Mouse (Mus musculus) limb, embryonic 15.5 days (tissue): ENCODE data around the gene Cracr2a. TPM values are rescaled to one million over a fixed set of nuclear protein-coding genes. Genes with fewer than 3 reads are reported as not detected.
"Not testable (repeated sequence)": the region's sequence is repeated elsewhere in the genome, so short reads cannot be mapped to it uniquely, and the experiment has no call there.

Source experiments
- ATAC-seq: fragments of 200-750 bp; cut with Nextera tagmentation; 2 replicates; pipeline ENCODE4 v1.8.0; 2017; ENCODE audit warnings: low read depth, moderate TSS enrichment; ENCODE audit not compliant: insufficient number of reproducible peaks, low FRiP score, low TSS enrichment
- H3K27ac ChIP-seq: fragments of 300-500 bp; sonication (generic); 2 replicates; pipeline ENCODE4 v1.5.1; 2015; ENCODE audit warnings: moderate library complexity, mild to moderate bottlenecking, inconsistent platforms
- H3K27me3 ChIP-seq: fragments of 300-500 bp; sonication (generic); 2 replicates; pipeline ENCODE4 v1.6.1; 2015; ENCODE audit warnings: inconsistent platforms
- H3K36me3 ChIP-seq: fragments of 300-500 bp; sonication (generic); 2 replicates; pipeline ENCODE4 v1.6.1; 2015; ENCODE audit warnings: inconsistent platforms
- H3K4me1 ChIP-seq: fragments of 300-500 bp; sonication (generic); 2 replicates; pipeline ENCODE4 v1.6.1; 2015; ENCODE audit warnings: inconsistent platforms
- H3K4me2 ChIP-seq: fragments of 300-500 bp; sonication (generic); 2 replicates; pipeline ENCODE4 v1.6.1; 2015; ENCODE audit warnings: mild to moderate bottlenecking, inconsistent platforms
- H3K4me3 ChIP-seq: fragments of 300-500 bp; sonication (generic); 2 replicates; pipeline ENCODE4 v1.5.1; 2015; ENCODE audit warnings: mild to moderate bottlenecking, inconsistent platforms
- H3K9ac ChIP-seq: fragments of 300-500 bp; sonication (generic); 2 replicates; pipeline ENCODE4 v1.6.1; 2015; ENCODE audit warnings: inconsistent platforms
- H3K9me3 ChIP-seq: fragments of 300-500 bp; sonication (generic); 2 replicates; pipeline ENCODE4 v1.6.1; 2016; ENCODE audit warnings: inconsistent platforms
- WGBS: fragments of 180-500 bp; shearing (Covaris S2); methylation state at CpG from one replicate; pipeline ENCODE4 v1.1.7; 2015; 5-methylcytosine and 5-hydroxymethylcytosine counted together
- polyA plus RNA-seq: library from polyadenylated mRNA; unstranded; fragments of >200 nt; fragmentation: Nextera tagmentation; extraction: Ambion mirVana; gene quantifications from 2 replicates; pipeline ENCODE4 v1.2.1, GENCODE M21; 2015

The Cracr2a gene
- 0.99 and 1.5 TPM in 2 replicates for polyA plus RNA-seq

- peak within 1 kb of the TSS; percentile 50 for H3K4me3 ChIP-seq
- 0% methylated on average over 22 of the region's 22 CpGs for WGBS
- H3K4me2 ChIP-seq = peak within 1 kb of the TSS; percentile 80
- no peaks in the 10 kb centered on the region; the same call in 1 of the 2 replicates for H3K27me3 ChIP-seq
- peaks cover 13% of the 10 kb centered on the region for H3K4me1 ChIP-seq
- ATAC-seq = peak; percentile 76
- peak within 1 kb of the TSS; percentile 41; the same call in 1 of the 2 replicates for H3K9ac ChIP-seq
- H3K36me3 ChIP-seq = no peaks in the 10 kb centered on the region
- peak within 1 kb of the TSS; percentile 47 for H3K27ac ChIP-seq
- no peaks in the 10 kb centered on the region for H3K9me3 ChIP-seq
These were observed at the start of gene Cracr2a for GRCm38 (mm10) chr6:127561231-127562020. Cracr2a (plus strand) TSS chr6:127561338.

- not testable (repeated sequence) for H3K4me1 ChIP-seq, H3K4me2 ChIP-seq, H3K4me3 ChIP-seq, ATAC-seq, H3K9ac ChIP-seq, H3K27me3 ChIP-seq, H3K27ac ChIP-seq, H3K9me3 ChIP-seq, H3K36me3 ChIP-seq
- 92% methylated on average over 7 of the region's 12 CpGs for WGBS
These were observed 47.4 kb upstream of the Cracr2a start for GRCm38 (mm10) chr6:127513776-127514175.

GRCm38 (mm10) chr6:127521176-127521575 lies 40.0 kb upstream of the Cracr2a start:
- H3K4me2 ChIP-seq = no peak overlapping the region
- H3K27me3 ChIP-seq = peaks cover 6% of the 10 kb centered on the region; the same call in 1 of the 2 replicates
- no peak overlapping the region for H3K9ac ChIP-seq
- no peak overlapping the region for H3K4me3 ChIP-seq
- H3K27ac ChIP-seq = no peak overlapping the region
- no peaks in the 10 kb centered on the region for H3K36me3 ChIP-seq
- 70% methylated on average over 8 of the region's 8 CpGs for WGBS
- no peak for ATAC-seq
- H3K4me1 ChIP-seq = no peaks in the 10 kb centered on the region
- no peaks in the 10 kb centered on the region for H3K9me3 ChIP-seq

- Histone ChIP-seq H3K36me3 (no peaks in the 10 kb centered on the region), H3K27me3 (peaks cover 6% of the 10 kb centered on the region; the same call in 1 of the 2 replicates), H3K9ac (no peak overlapping the region), H3K27ac (no peak overlapping the region), H3K4me1 (no peaks in the 10 kb centered on the region), H3K9me3 (no peaks in the 10 kb centered on the region), H3K4me3 (no peak overlapping the region), H3K4me2 (no peak overlapping the region)
- no peak for ATAC-seq
- WGBS = 49% methylated on average over 9 of the region's 9 CpGs
These were observed 38.8 kb upstream of the Cracr2a start for GRCm38 (mm10) chr6:127522326-127522725.

GRCm38 (mm10) chr6:127524442-127524841 lies 36.7 kb upstream of the Cracr2a start:
- ATAC-seq = no peak
- WGBS = 39% methylated on average over 8 of the region's 8 CpGs

GRCm38 (mm10) chr6:127528625-127529024 lies 32.5 kb upstream of the Cracr2a start:
- Histone ChIP-seq H3K27me3 (no peaks in the 10 kb centered on the region), H3K4me1 (no peaks in the 10 kb centered on the region; the same call in 1 of the 2 replicates), H3K9me3 (no peaks in the 10 kb centered on the region), H3K27ac (no peak overlapping the region), H3K36me3 (no peaks in the 10 kb centered on the region), H3K9ac (no peak overlapping the region), H3K4me2 (no peak overlapping the region), H3K4me3 (no peak overlapping the region)
- 81% methylated on average over 7 of the region's 7 CpGs for WGBS
- ATAC-seq = no peak

More at GRCm38 (mm10) chr6:127524442-127524841, 36.7 kb upstream of the Cracr2a start:
- Histone ChIP-seq H3K4me2 (no peak overlapping the region), H3K4me1 (no peaks in the 10 kb centered on the region; the same call in 1 of the 2 replicates), H3K9me3 (no peaks in the 10 kb centered on the region), H3K27me3 (peaks cover 6% of the 10 kb centered on the region; the same call in 1 of the 2 replicates), H3K4me3 (no peak overlapping the region), H3K9ac (no peak overlapping the region), H3K36me3 (no peaks in the 10 kb centered on the region), H3K27ac (no peak overlapping the region)

- Histone ChIP-seq H3K4me1 (no peaks in the 10 kb centered on the region; the same call in 1 of the 2 replicates), H3K9ac (no peak overlapping the region), H3K4me3 (no peak overlapping the region), H3K27me3 (no peaks in the 10 kb centered on the region), H3K9me3 (no peaks in the 10 kb centered on the region), H3K4me2 (no peak overlapping the region), H3K27ac (no peak overlapping the region), H3K36me3 (no peaks in the 10 kb centered on the region)
- ATAC-seq = no peak
- WGBS = 65% methylated on average over 2 of the region's 2 CpGs
These were observed 31.7 kb upstream of the Cracr2a start for GRCm38 (mm10) chr6:127529451-127529850.

GRCm38 (mm10) chr6:127530206-127530605 lies 30.9 kb upstream of the Cracr2a start:
- no peak overlapping the region for H3K4me2 ChIP-seq
- H3K36me3 ChIP-seq = no peaks in the 10 kb centered on the region
- WGBS = 55% methylated on average over 3 of the region's 3 CpGs
- H3K27me3 ChIP-seq = no peaks in the 10 kb centered on the region
- no peak overlapping the region for H3K27ac ChIP-seq
- ATAC-seq = no peak
- no peak overlapping the region for H3K4me3 ChIP-seq
- no peaks in the 10 kb centered on the region; the same call in 1 of the 2 replicates for H3K4me1 ChIP-seq
- no peaks in the 10 kb centered on the region for H3K9me3 ChIP-seq
- H3K9ac ChIP-seq = no peak overlapping the region

- no peak for ATAC-seq
- H3K27me3 ChIP-seq = no peaks in the 10 kb centered on the region
- H3K9me3 ChIP-seq = no peaks in the 10 kb centered on the region
- no peak overlapping the region for H3K4me3 ChIP-seq
- no peaks in the 10 kb centered on the region for H3K36me3 ChIP-seq
- no peak overlapping the region for H3K27ac ChIP-seq
- no peak overlapping the region for H3K4me2 ChIP-seq
- WGBS = 36% methylated on average over 3 of the region's 3 CpGs
- H3K4me1 ChIP-seq = no peaks in the 10 kb centered on the region; the same call in 1 of the 2 replicates
- no peak overlapping the region for H3K9ac ChIP-seq
These were observed 29.5 kb upstream of the Cracr2a start for GRCm38 (mm10) chr6:127531412-127532205.

GRCm38 (mm10) chr6:127532304-127532703 lies 28.8 kb upstream of the Cracr2a start:
- no peak for ATAC-seq
- Histone ChIP-seq H3K4me3 (no peak overlapping the region), H3K9ac (no peak overlapping the region), H3K27me3 (no peaks in the 10 kb centered on the region), H3K36me3 (no peaks in the 10 kb centered on the region), H3K9me3 (no peaks in the 10 kb centered on the region), H3K4me1 (no peaks in the 10 kb centered on the region; the same call in 1 of the 2 replicates), H3K4me2 (no peak overlapping the region), H3K27ac (no peak overlapping the region)
- WGBS = 80% methylated on average over 5 of the region's 5 CpGs

- ATAC-seq = no peak
- WGBS = 84% methylated on average over 5 of the region's 5 CpGs
- H3K27ac ChIP-seq = no peak overlapping the region
These were observed 27.4 kb upstream of the Cracr2a start for GRCm38 (mm10) chr6:127533766-127534165.

GRCm38 (mm10) chr6:127537035-127537434 lies 24.1 kb upstream of the Cracr2a start:
- WGBS = 56% methylated on average over 7 of the region's 7 CpGs
- no peak overlapping the region for H3K9ac ChIP-seq
- ATAC-seq = no peak
- peaks cover 11% of the 10 kb centered on the region for H3K27me3 ChIP-seq
- H3K4me3 ChIP-seq = no peak overlapping the region
- H3K9me3 ChIP-seq = no peaks in the 10 kb centered on the region
- no peak overlapping the region for H3K4me2 ChIP-seq
- no peaks in the 10 kb centered on the region for H3K36me3 ChIP-seq
- H3K27ac ChIP-seq = no peak overlapping the region
- H3K4me1 ChIP-seq = no peaks in the 10 kb centered on the region; the same call in 1 of the 2 replicates

More at GRCm38 (mm10) chr6:127533766-127534165, 27.4 kb upstream of the Cracr2a start:
- Histone ChIP-seq H3K9ac (no peak overlapping the region), H3K9me3 (no peaks in the 10 kb centered on the region), H3K4me3 (no peak overlapping the region), H3K4me1 (no peaks in the 10 kb centered on the region; the same call in 1 of the 2 replicates), H3K4me2 (no peak overlapping the region), H3K27me3 (no peaks in the 10 kb centered on the region), H3K36me3 (no peaks in the 10 kb centered on the region)
